Mouse (Mus musculus) midbrain, embryonic 14.5 days (tissue): ENCODE data around the gene Dpp6. TPM values are rescaled to one million over a fixed set of nuclear protein-coding genes. Genes with fewer than 3 reads are reported as not detected.
A peak's percentile ranks its signal among the peaks of the same experiment; 100 is the strongest.

Experiments used
- ATAC-seq: fragments of 200-750 bp; cut with Nextera tagmentation; 2 replicates; pipeline ENCODE4 v1.8.0; 2017; ENCODE audit warnings: moderate number of reproducible peaks, moderate library complexity; ENCODE audit not compliant: low FRiP score, low TSS enrichment
- DNase-seq: peaks from one replicate; pipeline ENCODE4 v3.0.0-alpha.2; 2015
- H3K27ac ChIP-seq: fragments of 300-500 bp; sonication (generic); replicated peaks from 2 replicates; pipeline ENCODE4 v1.5.1; 2014; ENCODE audit warnings: mild to moderate bottlenecking, low read depth, low read length, moderate library complexity
- H3K27me3 ChIP-seq: fragments of 300-500 bp; sonication (generic); 2 replicates; pipeline ENCODE4 v1.6.1; 2014; ENCODE audit warnings: low read length, control low read depth, mixed read lengths; ENCODE audit not compliant: control insufficient read depth, insufficient read depth
- H3K36me3 ChIP-seq: fragments of 300-500 bp; sonication (generic); 2 replicates; pipeline ENCODE4 v1.6.1; 2014; ENCODE audit warnings: low read length, control low read depth; ENCODE audit not compliant: control insufficient read depth, insufficient read depth
- H3K4me1 ChIP-seq: fragments of 300-500 bp; sonication (generic); 2 replicates; pipeline ENCODE4 v1.6.1; 2014; ENCODE audit warnings: mild to moderate bottlenecking, antibody characterized with exemption, low read length, control low read depth; ENCODE audit not compliant: control insufficient read depth, insufficient read depth
- H3K4me2 ChIP-seq: fragments of 300-500 bp; sonication (generic); 2 replicates; pipeline ENCODE4 v1.6.1; 2014; ENCODE audit warnings: mild to moderate bottlenecking, low read length, moderate library complexity
- H3K4me3 ChIP-seq: fragments of 300-500 bp; sonication (generic); replicated peaks from 2 replicates; pipeline ENCODE4 v1.5.1; 2014; ENCODE audit warnings: low read depth, low read length
- H3K9ac ChIP-seq: fragments of 300-500 bp; sonication (generic); replicated peaks from 2 replicates; pipeline ENCODE4 v1.6.1; 2014; ENCODE audit warnings: mild to moderate bottlenecking, low read length, moderate library complexity
- H3K9me3 ChIP-seq: fragments of 300-500 bp; sonication (generic); 2 replicates; pipeline ENCODE4 v1.6.1; 2016; ENCODE audit warnings: low read length, control low read depth, mixed read lengths; ENCODE audit not compliant: control insufficient read depth
- WGBS: fragments of 180-500 bp; shearing (Covaris S2); extraction: QIAGEN DNeasy Blood & Tissue Kit; methylation state at CpG from one replicate; pipeline ENCODE4 v1.1.7; 2014; 5-methylcytosine and 5-hydroxymethylcytosine counted together
- polyA plus RNA-seq: library from polyadenylated mRNA; unstranded; fragments of >200 nt; fragmentation: Nextera tagmentation; extraction: Ambion mirVana; gene quantifications from 2 replicates; pipeline ENCODE4 v1.2.1, GENCODE M21; 2014

Gene Dpp6
- polyA plus RNA-seq, 1 experiment from 2014 or later = 72.6 TPM

- no peaks in the 10 kb centered on the region for H3K4me1 ChIP-seq
- H3K27ac ChIP-seq = no peak overlapping the region
- H3K36me3 ChIP-seq = no peaks in the 10 kb centered on the region
- no peak overlapping the region for H3K9ac ChIP-seq
- no peak for ATAC-seq
- H3K4me2 ChIP-seq = no peak overlapping the region
- no peaks in the 10 kb centered on the region for H3K9me3 ChIP-seq
- H3K27me3 ChIP-seq = no peaks in the 10 kb centered on the region
- peak; percentile 16 for DNase-seq
- WGBS = 17% methylated on average over 3 of the region's 3 CpGs
- no peak overlapping the region for H3K4me3 ChIP-seq
Measured at GRCm38 (mm10) chr5:26894346-26894745, 77.3 kb downstream of the Dpp6 start.

DNA sequence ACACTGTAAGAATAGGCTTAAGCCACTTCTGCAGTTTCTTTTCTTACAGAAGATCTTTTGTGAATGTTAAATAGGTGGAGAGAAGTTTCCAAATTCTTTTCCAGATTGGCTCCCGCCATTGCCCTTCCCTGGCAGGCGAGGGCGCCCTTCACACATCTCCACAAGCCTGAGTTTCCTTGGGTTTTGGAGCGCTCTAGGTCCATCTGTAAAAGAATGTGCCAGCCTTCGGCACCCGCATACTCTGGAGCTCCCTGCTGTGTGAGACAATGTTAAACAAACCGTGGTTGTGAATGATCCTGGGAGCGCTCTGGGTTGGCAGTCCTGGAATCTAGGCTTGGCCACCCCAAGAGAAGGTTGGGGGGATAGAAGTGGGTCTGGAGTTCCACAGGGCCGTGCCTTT is 86.8 kb downstream of the Dpp6 start:
- Histone ChIP-seq H3K4me1 (peaks cover 10% of the 10 kb centered on the region; the same call in 1 of the 2 replicates), H3K4me2 (peak overlapping the region; percentile 71), H3K9ac (no peak overlapping the region), H3K27ac (peak overlapping the region; percentile 76; the same call in 1 of the 2 replicates), H3K4me3 (peak overlapping the region; percentile 48; the same call in 1 of the 2 replicates), H3K9me3 (no peaks in the 10 kb centered on the region), H3K36me3 (no peaks in the 10 kb centered on the region), H3K27me3 (no peaks in the 10 kb centered on the region)
- DNase-seq (peak; percentile 67), ATAC-seq (peak; percentile 11; the same call in 1 of the 2 replicates)
- 5% methylated on average over 9 of the region's 9 CpGs for WGBS

DNA sequence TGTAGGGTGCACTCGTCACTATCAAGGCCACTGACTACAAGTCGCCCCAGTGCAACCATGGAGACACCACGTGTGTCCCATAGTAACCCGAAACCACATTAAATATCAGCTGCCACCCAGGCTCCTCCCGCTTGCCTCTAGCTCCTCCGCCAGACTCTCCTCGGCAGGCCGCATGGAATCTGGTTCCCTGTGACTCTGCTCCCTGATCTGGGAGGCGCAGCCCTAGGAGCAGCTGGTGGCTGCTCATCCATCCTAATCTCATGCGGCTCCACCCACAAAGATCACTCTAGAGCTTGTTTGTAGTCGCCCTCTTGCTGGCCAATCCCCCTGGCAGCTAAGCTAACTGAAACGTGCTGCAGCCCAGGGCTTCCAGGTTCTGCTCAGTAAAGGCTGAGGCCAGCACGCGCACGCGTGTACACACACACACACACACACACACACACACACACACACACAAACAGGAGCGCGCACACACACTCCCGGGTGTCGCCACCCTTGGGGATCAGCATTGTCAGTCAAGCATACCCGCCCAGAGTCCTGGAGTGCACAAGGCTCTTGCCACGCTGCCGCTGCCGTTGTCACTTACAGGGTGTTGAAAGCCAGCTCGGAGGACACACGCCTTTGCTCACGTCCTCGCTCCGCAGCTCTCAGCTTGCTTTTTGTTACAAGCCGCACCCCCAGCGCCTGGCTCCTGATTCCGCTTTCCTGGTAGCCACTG is 87.5 kb downstream of the Dpp6 start:
- Histone ChIP-seq H3K4me1 (peaks cover 10% of the 10 kb centered on the region; the same call in 1 of the 2 replicates), H3K36me3 (no peaks in the 10 kb centered on the region), H3K4me3 (peak overlapping the region; percentile 48), H3K27me3 (no peaks in the 10 kb centered on the region), H3K9me3 (no peaks in the 10 kb centered on the region), H3K9ac (peak overlapping the region; percentile 66), H3K27ac (peak overlapping the region; percentile 76), H3K4me2 (peak overlapping the region; percentile 71)
- peak; percentile 81 for DNase-seq
- ATAC-seq = peak; percentile 86
- under 1% methylated on average over 32 of the region's 32 CpGs for WGBS

- 70% methylated on average over 7 of the region's 7 CpGs for WGBS
- Histone ChIP-seq H3K9ac (no peak overlapping the region), H3K4me1 (peaks cover 10% of the 10 kb centered on the region; the same call in 1 of the 2 replicates), H3K4me2 (peak overlapping the region; percentile 71), H3K4me3 (no peak overlapping the region), H3K27me3 (no peaks in the 10 kb centered on the region), H3K36me3 (no peaks in the 10 kb centered on the region), H3K27ac (no peak overlapping the region), H3K9me3 (no peaks in the 10 kb centered on the region)
- ATAC-seq (no peak), DNase-seq (peak; percentile 33)
Measured at GRCm38 (mm10) chr5:26907151-26907550, 90.1 kb downstream of the Dpp6 start.

DNA sequence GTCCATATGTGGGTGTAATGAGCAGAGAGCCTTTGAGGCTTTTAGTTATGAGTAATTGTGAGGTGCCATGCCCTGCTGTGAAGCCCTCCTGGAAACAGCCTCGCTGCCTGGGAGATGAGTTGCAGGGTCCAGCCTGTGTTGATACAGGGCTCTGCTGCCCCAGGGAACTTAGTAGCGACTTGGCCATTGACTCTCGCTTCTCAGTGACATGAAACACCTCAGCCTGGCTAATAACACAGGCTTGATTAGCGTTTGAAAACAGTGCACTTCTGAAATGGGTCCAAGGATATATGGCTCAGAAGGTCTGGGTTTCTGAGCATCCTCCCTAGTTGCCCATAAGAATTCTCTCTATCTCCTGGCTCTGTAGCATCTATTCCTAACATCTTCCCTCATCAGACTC is 91.6 kb downstream of the Dpp6 start:
- Histone ChIP-seq H3K4me2 (no peak overlapping the region), H3K9ac (no peak overlapping the region), H3K4me1 (peaks cover 10% of the 10 kb centered on the region; the same call in 1 of the 2 replicates), H3K27me3 (no peaks in the 10 kb centered on the region), H3K36me3 (no peaks in the 10 kb centered on the region), H3K4me3 (no peak overlapping the region), H3K27ac (no peak overlapping the region), H3K9me3 (no peaks in the 10 kb centered on the region)
- DNase-seq = no peak
- no peak for ATAC-seq
- WGBS = 78% methylated on average over 4 of the region's 4 CpGs

- no peak for ATAC-seq
- Histone ChIP-seq H3K4me2 (no peak overlapping the region), H3K9me3 (no peaks in the 10 kb centered on the region), H3K9ac (no peak overlapping the region), H3K36me3 (no peaks in the 10 kb centered on the region), H3K4me3 (no peak overlapping the region), H3K4me1 (peaks cover 10% of the 10 kb centered on the region; the same call in 1 of the 2 replicates), H3K27me3 (no peaks in the 10 kb centered on the region), H3K27ac (no peak overlapping the region)
- no peak for DNase-seq
Measured at GRCm38 (mm10) chr5:26910353-26910752, 93.3 kb downstream of the Dpp6 start.

- ATAC-seq (no peak), DNase-seq (no peak)
- Histone ChIP-seq H3K4me2 (no peak overlapping the region), H3K4me3 (no peak overlapping the region), H3K36me3 (no peaks in the 10 kb centered on the region), H3K4me1 (no peaks in the 10 kb centered on the region), H3K27ac (no peak overlapping the region), H3K9me3 (no peaks in the 10 kb centered on the region), H3K27me3 (no peaks in the 10 kb centered on the region), H3K9ac (no peak overlapping the region)
- WGBS = 79% methylated on average over 3 of the region's 3 CpGs
Measured at GRCm38 (mm10) chr5:26911965-26912364, 95.0 kb downstream of the Dpp6 start.

- 94% methylated on average over 3 of the region's 3 CpGs for WGBS
- Histone ChIP-seq H3K27ac (no peak overlapping the region), H3K4me1 (no peaks in the 10 kb centered on the region), H3K9ac (no peak overlapping the region), H3K4me2 (no peak overlapping the region), H3K36me3 (no peaks in the 10 kb centered on the region), H3K4me3 (no peak overlapping the region), H3K9me3 (no peaks in the 10 kb centered on the region), H3K27me3 (no peaks in the 10 kb centered on the region)
- DNase-seq = no peak
- ATAC-seq = no peak
Measured at GRCm38 (mm10) chr5:26918763-26919162, 101.8 kb downstream of the Dpp6 start.

DNA sequence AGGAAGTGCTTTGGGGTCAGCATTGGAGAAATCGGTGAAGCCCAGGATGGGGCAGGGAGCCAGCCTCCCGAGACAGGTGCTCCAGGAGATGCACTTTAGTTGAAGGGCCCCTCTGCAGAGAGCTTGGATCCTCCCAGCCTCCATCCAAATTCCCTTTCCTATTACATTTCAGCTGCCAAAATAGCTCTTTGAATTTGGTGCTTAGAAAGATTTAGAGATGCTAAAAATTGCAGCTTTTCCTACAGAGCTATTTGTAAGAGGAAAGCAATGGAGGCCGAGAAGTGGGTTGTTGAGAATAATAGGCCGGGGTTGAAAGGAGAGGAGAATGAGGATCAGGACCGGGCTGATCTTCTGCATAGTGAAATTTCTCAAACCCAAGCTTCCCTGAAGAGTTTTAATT is 107.5 kb downstream of the Dpp6 start:
- H3K36me3 ChIP-seq = no peaks in the 10 kb centered on the region
- H3K9ac ChIP-seq = no peak overlapping the region
- ATAC-seq (no peak), DNase-seq (no peak)
- H3K27me3 ChIP-seq = no peaks in the 10 kb centered on the region
- no peak overlapping the region for H3K4me3 ChIP-seq
- H3K9me3 ChIP-seq = no peaks in the 10 kb centered on the region
- no peak overlapping the region for H3K27ac ChIP-seq
- H3K4me2 ChIP-seq = no peak overlapping the region
- WGBS = 88% methylated on average over 5 of the region's 5 CpGs
- no peaks in the 10 kb centered on the region for H3K4me1 ChIP-seq
